Mouse (Mus musculus): ENCODE data around the gene Steap3. TPM values are rescaled to one million over a fixed set of nuclear protein-coding genes. Genes with fewer than 3 reads are reported as not detected.

Gene Steap3
- polyA plus RNA-seq, 1 experiment, result 12.6 TPM

- Histone ChIP-seq H3K4me3 (replicated peaks) (no peak overlapping the region), H3K27me3 (replicated peaks) (peaks cover 22% of the 10 kb centered on the region), H3K36me3 (replicated peaks; ENCODE audit: low read length) (no peaks in the 10 kb centered on the region), H3K9me3 (no peaks in the 10 kb centered on the region), H3K4me1 (no peaks in the 10 kb centered on the region)
- TF ChIP-seq GATA1 (IDR thresholded peaks at IDR 0.05; ENCODE audit: borderline replicate concordance, low read length) (no peak), FLI1 (IDR thresholded peaks at IDR 0.05; ENCODE audit: low read length) (no peak)
These were observed 63.8 kb downstream of the Steap3 start for GRCm38 (mm10) chr1:120208502-120209230.

DNA sequence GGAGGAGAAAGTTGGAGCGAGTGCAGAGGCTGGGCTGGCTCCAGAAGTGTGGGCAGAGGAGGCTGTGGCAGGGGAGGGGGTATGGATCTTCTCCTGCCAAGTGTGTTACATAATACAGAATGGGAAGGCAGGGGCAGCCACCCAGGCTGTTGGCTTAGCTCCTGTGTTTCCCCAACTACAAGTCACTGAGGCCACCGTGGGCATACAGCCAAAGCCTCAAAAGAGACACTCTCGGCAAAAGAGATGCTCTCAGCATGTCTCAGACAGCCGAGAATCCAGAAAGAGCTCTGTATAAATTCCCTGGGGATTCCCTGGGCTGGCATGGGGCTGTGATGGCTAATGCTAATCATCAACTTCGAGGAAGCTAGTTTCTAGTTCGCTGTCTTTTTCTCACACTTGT is 64.9 kb downstream of the Steap3 start:
- H3K9me3 ChIP-seq, result no peaks in the 10 kb centered on the region
- peaks cover 25% of the 10 kb centered on the region for H3K27me3 ChIP-seq (replicated peaks)

DNA sequence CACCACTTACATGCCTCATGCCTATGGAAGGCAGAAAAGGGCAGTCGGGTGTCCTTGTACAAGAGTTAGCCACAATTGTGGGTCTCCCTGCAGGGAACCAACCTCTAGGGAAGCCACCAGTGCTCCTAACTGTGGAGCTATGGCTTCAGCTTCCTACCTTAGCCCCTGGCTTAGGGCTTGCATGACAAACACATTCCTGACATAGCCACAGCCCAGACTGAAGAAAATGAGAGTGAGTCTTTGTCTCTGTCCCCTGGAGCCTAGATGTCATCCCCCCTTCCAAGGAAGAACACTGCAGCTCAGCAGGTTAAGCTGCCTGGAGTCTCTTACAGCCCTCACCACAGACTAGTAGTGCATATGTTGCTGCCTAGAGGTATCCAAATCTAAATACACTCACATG is 67.7 kb downstream of the Steap3 start:
- TF ChIP-seq FLI1 (IDR thresholded peaks at IDR 0.05; ENCODE audit: low read length) (no peak), GATA1 (IDR thresholded peaks at IDR 0.05; ENCODE audit: borderline replicate concordance, low read length) (no peak)
- Histone ChIP-seq H3K36me3 (replicated peaks; ENCODE audit: low read length) (no peaks in the 10 kb centered on the region), H3K4me3 (replicated peaks) (no peak overlapping the region), H3K4me1 (no peaks in the 10 kb centered on the region), H3K9me3 (no peaks in the 10 kb centered on the region), H3K27me3 (replicated peaks) (peaks cover 33% of the 10 kb centered on the region)

More for the DNA sequence above, 64.9 kb downstream of the Steap3 start:
- no peaks in the 10 kb centered on the region for H3K36me3 ChIP-seq (replicated peaks; ENCODE audit: low read length)
- TF ChIP-seq GATA1 (IDR thresholded peaks at IDR 0.05; ENCODE audit: borderline replicate concordance, low read length) (no peak), FLI1 (IDR thresholded peaks at IDR 0.05; ENCODE audit: low read length) (no peak)
- H3K4me1 ChIP-seq, result no peaks in the 10 kb centered on the region
- H3K4me3 ChIP-seq (replicated peaks), result no peak overlapping the region

GRCm38 (mm10) chr1:120203836-120204235 is 68.7 kb downstream of the Steap3 start:
- H3K27me3 ChIP-seq (replicated peaks), result peaks cover 37% of the 10 kb centered on the region
- no peaks in the 10 kb centered on the region for H3K9me3 ChIP-seq
- no peaks in the 10 kb centered on the region for H3K36me3 ChIP-seq (replicated peaks; ENCODE audit: low read length)
- no peak overlapping the region for H3K4me3 ChIP-seq (replicated peaks)
- TF ChIP-seq GATA1 (IDR thresholded peaks at IDR 0.05; ENCODE audit: borderline replicate concordance, low read length), result no peak
- TF ChIP-seq FLI1 (IDR thresholded peaks at IDR 0.05; ENCODE audit: low read length), result no peak
- no peaks in the 10 kb centered on the region for H3K4me1 ChIP-seq

DNA sequence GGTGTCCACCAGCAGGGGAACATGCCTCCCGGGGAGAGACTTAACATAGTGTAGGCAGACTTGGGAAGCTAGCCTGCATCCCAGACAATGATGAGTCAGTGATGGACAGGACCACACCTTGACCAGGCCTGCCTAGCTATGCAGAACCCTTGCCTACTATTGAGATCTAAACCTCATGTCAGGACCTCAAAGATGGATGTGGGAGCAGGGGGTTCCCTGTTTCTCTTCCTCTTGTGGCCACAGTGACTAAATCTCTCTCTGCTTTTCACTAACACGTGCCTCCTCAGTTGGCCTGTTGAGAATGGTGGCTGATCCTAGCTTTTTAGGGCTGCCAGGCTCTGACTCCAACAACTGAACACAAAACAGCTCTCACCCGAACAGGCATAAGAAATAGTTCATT is 70.0 kb downstream of the Steap3 start:
- no peaks in the 10 kb centered on the region for H3K36me3 ChIP-seq (replicated peaks; ENCODE audit: low read length)
- no peak for TF ChIP-seq FLI1 (IDR thresholded peaks at IDR 0.05; ENCODE audit: low read length)
- TF ChIP-seq GATA1 (IDR thresholded peaks at IDR 0.05; ENCODE audit: borderline replicate concordance, low read length), result no peak
- H3K4me1 ChIP-seq, result no peaks in the 10 kb centered on the region
- H3K27me3 ChIP-seq (replicated peaks), result peaks cover 35% of the 10 kb centered on the region
- no peaks in the 10 kb centered on the region for H3K9me3 ChIP-seq
- no peak overlapping the region for H3K4me3 ChIP-seq (replicated peaks)

GRCm38 (mm10) chr1:120198942-120199341 is 73.6 kb downstream of the Steap3 start:
- Histone ChIP-seq H3K27me3 (replicated peaks) (peaks cover 41% of the 10 kb centered on the region), H3K4me3 (replicated peaks) (no peak overlapping the region), H3K36me3 (replicated peaks; ENCODE audit: low read length) (no peaks in the 10 kb centered on the region), H3K9me3 (no peaks in the 10 kb centered on the region), H3K4me1 (peaks cover 3% of the 10 kb centered on the region; the same call in 1 of the 2 replicates)
- no peak for TF ChIP-seq FLI1 (IDR thresholded peaks at IDR 0.05; ENCODE audit: low read length)
- TF ChIP-seq GATA1 (IDR thresholded peaks at IDR 0.05; ENCODE audit: borderline replicate concordance, low read length), result no peak

DNA sequence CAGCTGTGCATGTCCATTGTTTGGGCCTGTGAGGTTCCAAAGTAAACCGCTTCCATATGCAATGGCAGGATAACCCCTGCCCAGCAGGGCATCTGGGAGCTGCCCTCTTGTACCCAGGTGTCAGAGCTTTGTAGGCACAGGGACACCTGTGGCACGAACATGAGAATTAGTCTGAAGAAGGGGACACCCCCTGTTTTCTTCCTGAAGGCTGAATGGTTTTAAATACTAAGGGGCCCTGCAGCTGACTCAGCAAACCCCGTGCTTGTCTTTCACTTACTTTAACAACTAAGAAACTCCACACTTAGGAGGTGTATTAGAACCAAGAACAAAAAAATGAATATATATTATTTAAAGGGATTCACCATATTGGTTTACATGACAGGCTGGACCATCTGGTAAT is 74.4 kb downstream of the Steap3 start:
- no peak overlapping the region for H3K4me3 ChIP-seq (replicated peaks)
- TF ChIP-seq GATA1 (IDR thresholded peaks at IDR 0.05; ENCODE audit: borderline replicate concordance, low read length) (no peak), FLI1 (IDR thresholded peaks at IDR 0.05; ENCODE audit: low read length) (no peak)
- no peaks in the 10 kb centered on the region for H3K9me3 ChIP-seq
- no peaks in the 10 kb centered on the region for H3K36me3 ChIP-seq (replicated peaks; ENCODE audit: low read length)
- peaks cover 40% of the 10 kb centered on the region for H3K27me3 ChIP-seq (replicated peaks)
- peaks cover 3% of the 10 kb centered on the region; the same call in 1 of the 2 replicates for H3K4me1 ChIP-seq

DNA sequence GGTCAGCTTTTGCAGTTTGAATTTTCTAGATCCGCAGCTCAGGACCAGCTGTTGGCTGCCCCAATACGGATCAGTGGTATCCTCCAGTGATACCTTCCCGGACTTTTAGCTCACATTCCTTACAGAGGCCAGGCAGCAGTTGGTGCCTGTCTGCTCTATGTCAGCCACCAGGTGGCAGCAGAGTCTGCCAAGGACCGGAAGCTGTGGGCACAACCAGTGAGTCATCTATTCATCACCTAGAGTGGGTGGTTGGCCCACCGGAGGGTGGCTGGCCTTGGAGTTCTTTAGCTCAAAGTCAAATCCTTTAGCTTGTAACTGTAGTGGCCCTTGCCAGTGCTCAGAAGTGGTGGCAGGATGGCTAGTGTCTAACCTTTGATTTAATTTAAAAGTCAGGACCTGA is 75.3 kb downstream of the Steap3 start:
- Histone ChIP-seq H3K9me3 (no peaks in the 10 kb centered on the region), H3K27me3 (replicated peaks) (peaks cover 43% of the 10 kb centered on the region), H3K4me3 (replicated peaks) (no peak overlapping the region), H3K36me3 (replicated peaks; ENCODE audit: low read length) (no peaks in the 10 kb centered on the region), H3K4me1 (peaks cover 3% of the 10 kb centered on the region; the same call in 1 of the 2 replicates)
- no peak for TF ChIP-seq GATA1 (IDR thresholded peaks at IDR 0.05; ENCODE audit: borderline replicate concordance, low read length)
- no peak for TF ChIP-seq FLI1 (IDR thresholded peaks at IDR 0.05; ENCODE audit: low read length)

- Histone ChIP-seq H3K27me3 (replicated peaks) (peaks cover 40% of the 10 kb centered on the region), H3K9me3 (no peaks in the 10 kb centered on the region; the same call in 1 of the 2 replicates), H3K4me3 (replicated peaks) (no peak overlapping the region), H3K36me3 (replicated peaks; ENCODE audit: low read length) (no peaks in the 10 kb centered on the region), H3K4me1 (peaks cover 3% of the 10 kb centered on the region; the same call in 1 of the 2 replicates)
- TF ChIP-seq FLI1 (IDR thresholded peaks at IDR 0.05; ENCODE audit: low read length), result no peak
- TF ChIP-seq GATA1 (IDR thresholded peaks at IDR 0.05; ENCODE audit: borderline replicate concordance, low read length), result no peak
These were observed 75.8 kb downstream of the Steap3 start for GRCm38 (mm10) chr1:120196724-120197123.

GRCm38 (mm10) chr1:120195947-120196346 is 76.6 kb downstream of the Steap3 start:
- no peaks in the 10 kb centered on the region for H3K36me3 ChIP-seq (replicated peaks; ENCODE audit: low read length)
- TF ChIP-seq FLI1 (IDR thresholded peaks at IDR 0.05; ENCODE audit: low read length), result no peak
- no peak for TF ChIP-seq GATA1 (IDR thresholded peaks at IDR 0.05; ENCODE audit: borderline replicate concordance, low read length)
- H3K4me3 ChIP-seq (replicated peaks), result no peak overlapping the region
- peaks cover 3% of the 10 kb centered on the region; the same call in 1 of the 2 replicates for H3K4me1 ChIP-seq
- H3K27me3 ChIP-seq (replicated peaks), result peaks cover 35% of the 10 kb centered on the region
- peaks cover 6% of the 10 kb centered on the region for H3K9me3 ChIP-seq

Data from megakaryocyte, embryonic 14.5 days (primary cell).